Mouse (Mus musculus): ENCODE data around the gene Timp4. TPM values are rescaled to one million over a fixed set of nuclear protein-coding genes. Genes with fewer than 3 reads are reported as not detected.

The Timp4 gene
- polyA plus RNA-seq (2021; fragmentation: Nextera tagmentation), result 60.8 and 70.3 TPM in 2 replicates
- long read RNA-seq, experiment 1, full-length matches to known transcripts, result 150 of 179 reads
- long read RNA-seq, experiment 1, partial matches to known transcripts, result 4 of 179 reads
- long read RNA-seq, experiment 1, other reads (novel, unspliced or antisense), result 25 of 179 reads
- long read RNA-seq, experiment 2, full-length matches to known transcripts, result 149 of 183 reads
- long read RNA-seq, experiment 2, partial matches to known transcripts, result 2 of 183 reads
- long read RNA-seq, experiment 2, other reads (novel, unspliced or antisense), result 32 of 183 reads

DNA sequence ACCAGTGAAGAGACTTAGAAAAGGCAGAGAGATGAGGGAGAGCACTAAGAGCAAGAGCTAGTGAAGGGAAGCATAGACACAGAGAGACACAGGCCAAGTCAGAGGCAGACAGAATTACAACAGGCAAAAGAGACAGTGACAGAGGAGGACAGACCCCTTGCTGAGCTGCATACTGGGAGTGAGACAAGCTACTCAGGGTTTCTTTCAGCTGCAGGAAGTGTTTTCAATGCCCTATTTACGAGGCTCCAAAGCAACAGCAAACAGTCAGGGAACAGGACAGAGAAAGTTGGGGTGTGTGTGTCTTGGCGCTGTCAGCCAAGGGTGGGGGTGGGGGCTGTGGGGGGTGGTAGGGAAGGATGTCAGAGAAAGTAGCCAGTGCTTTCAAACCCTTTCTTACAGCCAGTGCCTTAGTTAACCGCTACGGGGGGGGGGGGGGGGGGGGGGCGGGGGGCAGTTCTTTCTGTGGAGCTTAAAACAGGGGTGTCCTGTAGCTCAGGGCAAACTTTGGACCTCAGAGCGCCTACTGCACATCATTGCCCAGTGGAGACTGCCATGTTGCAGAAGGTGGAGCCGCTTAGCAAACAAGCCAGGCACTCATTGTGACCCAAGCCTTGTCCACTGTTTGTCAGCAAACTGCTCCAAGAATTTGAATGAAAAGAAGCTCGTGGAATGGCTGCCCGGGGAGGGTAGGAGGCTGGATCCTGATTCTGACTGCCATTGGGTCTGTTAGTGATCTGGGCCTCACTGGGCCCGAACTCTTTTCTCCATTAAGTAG, at the start of gene Timp4:
TSS of gene Timp4 (minus strand) at position 107 of the 775 bp plus-strand sequence.

DNA sequence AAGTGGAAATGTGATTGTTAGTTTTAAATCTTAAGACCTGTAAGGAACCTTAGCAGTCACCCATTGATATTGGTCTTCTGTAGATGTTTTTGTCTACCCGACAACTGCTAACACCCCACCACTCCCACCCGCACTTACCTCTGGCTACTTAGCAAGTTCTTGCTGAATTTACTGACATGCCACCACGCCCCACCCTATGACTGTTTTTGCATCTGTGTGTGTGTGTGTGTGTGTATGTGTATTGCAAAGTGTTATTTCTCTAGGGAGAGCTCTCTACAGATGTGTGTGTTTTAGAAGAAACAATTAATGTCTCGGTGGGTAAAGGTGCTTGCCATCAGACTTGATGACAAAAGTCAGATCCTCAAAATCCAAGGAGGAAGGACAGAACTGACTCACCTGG, 25.0 kb downstream of the Timp4 start, which contains the start of gene Gm17482:
TSS of gene Gm17482 (plus strand) at position 301 of the 400 bp plus-strand sequence.

Other genes with a start within 250 kb of the Timp4 start
- 20.4 and 21.8 TPM in 2 replicates for gene Tamm41, start 214.3 kb downstream of the Timp4 start, polyA plus RNA-seq (2021; fragmentation: Nextera tagmentation)
- 150 and 246 TPM in 2 replicates for gene Syn2, start 117.3 kb downstream of the Timp4 start, polyA plus RNA-seq (2021; fragmentation: Nextera tagmentation)
- not detected in 2 replicates for gene Gm17482, start 24.9 kb downstream of the Timp4 start, polyA plus RNA-seq (2021; fragmentation: Nextera tagmentation)
- 0.69 and 0.85 TPM in 2 replicates for gene Pparg, start 108.7 kb upstream of the Timp4 start, polyA plus RNA-seq (2021; fragmentation: Nextera tagmentation)